Mouse (Mus musculus) layer of hippocampus, postnatal 10 days (tissue): ENCODE data around the gene Prss21. TPM values are rescaled to one million over a fixed set of nuclear protein-coding genes. Genes with fewer than 3 reads are reported as not detected.

Experiments used
- DNase-seq, 2 experiments: peaks; one replicate each; pipeline ENCODE4 v3.0.0; 2021; ENCODE audit warnings: low spot score in 2 of 2
- long read RNA-seq: library from polyadenylated mRNA; stranded (forward); transcript quantifications from one replicate; pipeline ENCODE4 v2.0.0, GENCODE M21; 2023
- total RNA-seq, 2 experiments: library from RNA; stranded (reverse); gene quantifications; 2 replicates each; pipeline ENCODE4 v1.2.3; 2021

Prss21 gene
- not detected for total RNA-seq
- long read RNA-seq, result 0 reads

- DNase-seq, result no peak
These were observed at the start of gene Prss21 for GRCm38 (mm10) chr17:23867756-23868155. TSS of gene Prss21 (plus strand) at chr17:23868056.

- no peak for DNase-seq
These were observed 49.3 kb upstream of the Prss21 start for GRCm38 (mm10) chr17:23818579-23818978.

- DNase-seq, result no peak
These were observed 48.6 kb upstream of the Prss21 start for GRCm38 (mm10) chr17:23819235-23819634.

GRCm38 (mm10) chr17:23820731-23821130 lies 47.1 kb upstream of the Prss21 start:
- no peak for DNase-seq

GRCm38 (mm10) chr17:23822094-23822493 lies 45.8 kb upstream of the Prss21 start:
- DNase-seq, result no peak

- no peak for DNase-seq
These were observed 44.8 kb upstream of the Prss21 start for GRCm38 (mm10) chr17:23823018-23823417.

- DNase-seq, result no peak
These were observed 44.2 kb upstream of the Prss21 start for GRCm38 (mm10) chr17:23823614-23824013.

- DNase-seq, result no peak
These were observed 42.3 kb upstream of the Prss21 start for GRCm38 (mm10) chr17:23825591-23825990.

- DNase-seq, result peak; percentile 61 to 69
These were observed 39.4 kb upstream of the Prss21 start for GRCm38 (mm10) chr17:23828271-23829001.

GRCm38 (mm10) chr17:23829064-23829619 lies 38.7 kb upstream of the Prss21 start, which contains the start of gene Elob:
TSS of gene Elob (minus strand) at chr17:23829136.
- DNase-seq, result peak; percentile 78 to 86

GRCm38 (mm10) chr17:23831201-23831600 lies 36.7 kb upstream of the Prss21 start:
- no peak for DNase-seq

GRCm38 (mm10) chr17:23836006-23836575 lies 31.8 kb upstream of the Prss21 start, which contains the start of gene Prss33:
TSS of gene Prss33 (minus strand) at chr17:23836056.
- DNase-seq, result no peak

- DNase-seq, result peak; percentile 64 to 68
These were observed 26.7 kb upstream of the Prss21 start for GRCm38 (mm10) chr17:23841145-23841544.

- no peak for DNase-seq
These were observed 24.6 kb upstream of the Prss21 start for GRCm38 (mm10) chr17:23843141-23843811.

GRCm38 (mm10) chr17:23843812-23844273 lies 24.0 kb upstream of the Prss21 start, which contains the start of the genes Prss32 and Prss41:
TSS of gene Prss32 (plus strand) at chr17:23843855.
TSS of gene Prss41 (minus strand) at chr17:23844172.
- peak; percentile 57 to 59 for DNase-seq

GRCm38 (mm10) chr17:23850028-23850427 lies 17.8 kb upstream of the Prss21 start:
- no peak for DNase-seq

GRCm38 (mm10) chr17:23850853-23851749 lies 16.8 kb upstream of the Prss21 start:
- peak; percentile 77 to 85 for DNase-seq

GRCm38 (mm10) chr17:23853292-23853691 lies 14.6 kb upstream of the Prss21 start:
- DNase-seq, result peak; percentile 46 to 55

- DNase-seq, result no peak
These were observed 13.6 kb upstream of the Prss21 start for GRCm38 (mm10) chr17:23854229-23854765.

- DNase-seq, result no peak
These were observed 10.7 kb upstream of the Prss21 start for GRCm38 (mm10) chr17:23857193-23857592.
